Mouse (Mus musculus): ENCODE results near the gene 9330159F19Rik.

Gene 9330159F19Rik

GRCm38 (mm10) chr10:29211453-29211852, at the start of gene 9330159F19Rik:
TSS of gene 9330159F19Rik (plus strand) at chr10:29211606.
- DNase-seq (ENCODE audit: low spot score in 2 of 2), result peak in 1 of 2 experiments; percentile 56

GRCm38 (mm10) chr10:29161664-29162063, 49.7 kb upstream of the 9330159F19Rik start:
- DNase-seq (ENCODE audit: low spot score in 2 of 2), result no peak

DNA sequence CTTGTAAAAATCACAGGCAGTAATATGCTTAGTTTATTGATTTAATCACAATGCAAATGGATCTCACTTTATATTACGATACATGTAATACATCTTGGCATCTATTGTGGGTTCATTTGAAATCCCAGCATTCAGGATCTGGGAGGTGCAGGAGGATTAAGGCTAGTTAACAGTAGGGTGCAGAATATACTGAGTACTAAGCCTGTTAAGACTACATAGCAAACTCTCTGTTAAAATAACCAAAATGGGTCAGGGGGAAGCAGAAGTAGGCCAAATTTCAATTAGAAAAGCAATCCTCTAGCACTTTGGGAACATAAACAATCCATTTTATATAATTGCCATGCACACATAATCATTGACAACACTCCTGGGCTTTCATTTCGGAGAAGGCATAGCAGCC, 37.6 kb upstream of the 9330159F19Rik start:
- no peak for DNase-seq (ENCODE audit: low spot score in 2 of 2)

DNA sequence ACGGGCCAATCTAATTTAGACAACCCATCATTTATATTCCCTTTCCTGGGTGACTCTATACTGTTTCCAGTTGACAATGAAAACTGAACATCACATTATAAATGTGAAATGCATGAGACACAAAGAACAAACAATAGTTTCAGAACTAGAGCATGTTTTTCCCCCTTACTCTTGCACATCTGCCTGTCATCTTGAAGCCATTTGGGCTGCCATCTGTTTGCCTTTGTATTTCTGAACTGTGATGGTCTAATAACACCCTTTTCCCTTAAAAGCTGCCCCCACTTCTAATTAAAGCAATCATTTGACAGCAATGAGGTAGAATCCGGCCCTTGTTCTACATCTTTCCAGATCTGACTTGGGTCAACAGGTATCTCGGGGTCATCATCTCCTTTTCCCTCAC, 35.8 kb upstream of the 9330159F19Rik start:
- DNase-seq (ENCODE audit: low spot score in 2 of 2), result no peak

- DNase-seq (ENCODE audit: low spot score in 2 of 2), result peak in 1 of 2 experiments; percentile 60
Observed at GRCm38 (mm10) chr10:29176881-29177280, 34.5 kb upstream of the 9330159F19Rik start.

DNA sequence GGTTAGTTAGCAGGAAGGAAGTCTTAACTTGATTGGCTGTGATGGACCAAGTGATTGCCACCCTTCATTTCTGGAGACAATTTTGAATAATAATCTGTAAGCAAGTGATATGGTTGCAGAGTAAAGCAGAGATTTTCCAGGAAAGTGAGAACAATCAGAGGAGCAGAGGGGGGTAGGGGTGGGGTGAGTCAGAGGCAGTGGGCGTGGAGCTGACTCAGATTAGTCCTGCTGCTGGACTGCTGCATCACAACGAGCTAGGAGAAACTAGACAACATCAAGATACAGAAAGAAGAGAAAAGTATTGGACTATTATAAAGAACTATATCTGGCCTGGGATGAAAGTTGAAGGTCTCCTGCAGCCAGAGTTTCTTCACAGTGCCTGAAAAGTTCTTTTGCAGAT, 33.4 kb upstream of the 9330159F19Rik start:
- DNase-seq (ENCODE audit: low spot score in 2 of 2), result peak in 1 of 2 experiments; percentile 67

- DNase-seq (ENCODE audit: low spot score in 2 of 2), result no peak
Observed at GRCm38 (mm10) chr10:29180210-29180609, 31.2 kb upstream of the 9330159F19Rik start.

DNA sequence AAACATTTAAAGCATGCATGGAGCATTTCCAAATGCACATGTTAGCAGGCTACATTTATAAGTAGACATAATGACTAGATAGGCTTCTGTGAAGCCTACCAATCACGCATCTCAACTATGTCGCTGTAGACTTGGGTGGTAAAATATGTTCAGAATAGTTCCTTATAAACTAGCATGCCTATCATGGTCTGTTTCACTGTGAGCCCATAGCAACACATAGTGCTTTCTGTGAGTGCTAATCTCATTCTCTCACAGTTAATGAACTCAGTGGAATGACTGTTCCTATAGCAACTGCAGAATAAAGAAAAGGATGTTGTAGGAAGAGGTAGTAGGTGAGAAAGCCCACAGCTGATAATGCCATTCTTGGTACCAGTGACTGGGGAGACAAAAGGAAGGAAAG, 30.4 kb upstream of the 9330159F19Rik start:
- DNase-seq (ENCODE audit: low spot score in 2 of 2), result no peak

DNA sequence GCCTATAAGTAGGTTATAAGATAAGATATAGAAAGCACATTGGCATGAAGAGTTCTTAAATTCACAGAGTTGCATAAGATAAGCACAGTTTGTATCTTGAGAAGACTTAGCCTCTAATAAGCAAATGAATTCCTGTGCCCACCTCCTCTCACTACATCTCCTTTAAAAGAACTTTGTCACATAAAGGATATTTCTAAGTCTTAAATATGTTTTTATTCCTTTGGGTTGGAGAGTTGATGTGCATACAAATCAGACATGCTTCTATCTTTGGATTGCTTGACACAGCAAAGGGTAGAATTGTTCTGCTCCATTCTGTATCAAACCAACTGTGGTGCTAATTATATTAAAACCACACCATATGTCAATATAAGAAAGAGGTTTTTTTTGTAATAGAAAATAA, 17.6 kb upstream of the 9330159F19Rik start:
- DNase-seq (ENCODE audit: low spot score in 2 of 2), result no peak

- DNase-seq (ENCODE audit: low spot score in 2 of 2), result no peak
Observed at GRCm38 (mm10) chr10:29196811-29197210, 14.6 kb upstream of the 9330159F19Rik start.

DNA sequence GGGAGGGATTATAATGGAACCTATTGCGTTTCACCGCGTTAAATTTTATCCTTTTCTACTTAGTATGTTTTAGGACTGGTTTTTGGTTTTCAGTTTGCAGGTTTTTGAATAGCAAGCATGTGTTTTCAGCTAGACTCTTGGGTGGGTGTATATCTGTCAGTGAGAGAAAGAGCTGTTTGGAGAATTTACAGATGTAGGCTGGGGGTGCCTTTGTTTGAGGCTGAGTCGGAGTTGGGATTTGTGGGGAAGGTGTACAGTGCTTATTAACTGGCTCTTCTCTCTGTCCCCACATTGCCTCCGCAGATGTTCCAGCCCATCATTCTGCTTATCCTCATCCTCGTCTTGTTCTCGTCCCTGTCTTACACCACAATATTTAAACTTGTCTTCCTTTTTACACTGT, 12.8 kb upstream of the 9330159F19Rik start, which contains the start of gene Gm49353:
Gene Gm49353, plus strand, starts transcription at position 313 of the 400 bp plus-strand sequence.
- DNase-seq (ENCODE audit: low spot score in 2 of 2), result no peak

DNA sequence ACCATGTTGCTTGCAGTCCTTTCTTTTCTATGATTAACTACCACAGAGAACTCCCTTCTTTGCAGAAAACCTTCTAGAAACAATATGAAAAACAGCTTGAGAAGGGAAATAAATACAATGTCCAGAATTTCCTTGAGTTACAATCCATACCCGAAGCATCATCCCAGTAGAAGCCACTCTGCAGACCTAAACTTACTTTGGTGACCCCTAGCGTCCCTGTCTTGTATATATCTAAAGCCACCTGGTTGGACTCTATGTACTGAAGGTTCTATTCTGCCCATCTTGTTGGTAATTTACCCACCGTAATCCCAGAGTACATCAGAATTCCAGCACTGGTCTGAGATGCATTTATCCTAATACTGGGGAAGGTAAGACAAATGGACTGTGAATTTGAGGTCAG, 11.6 kb upstream of the 9330159F19Rik start:
- no peak for DNase-seq (ENCODE audit: low spot score in 2 of 2)

DNA sequence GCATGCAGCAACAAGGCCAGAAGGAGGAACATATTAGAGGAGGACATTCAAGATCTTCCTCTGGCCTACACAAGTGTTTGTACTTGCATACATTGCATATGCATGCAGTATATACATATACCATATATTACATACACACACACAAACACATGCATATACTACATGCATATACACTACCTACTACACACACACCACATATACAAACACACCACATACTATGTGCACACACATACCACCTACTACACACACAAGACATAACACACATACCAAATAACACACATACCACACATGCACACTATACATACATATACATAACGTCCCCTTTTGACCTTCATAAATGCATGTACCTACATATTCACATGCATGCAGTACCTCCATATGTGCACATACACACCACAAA, 10.8 kb upstream of the 9330159F19Rik start:
- DNase-seq (ENCODE audit: low spot score in 2 of 2), result no peak

- DNase-seq (ENCODE audit: low spot score in 2 of 2), result peak in 1 of 2 experiments; percentile 52
Observed at GRCm38 (mm10) chr10:29206730-29207129, 4.7 kb upstream of the 9330159F19Rik start.

DNA sequence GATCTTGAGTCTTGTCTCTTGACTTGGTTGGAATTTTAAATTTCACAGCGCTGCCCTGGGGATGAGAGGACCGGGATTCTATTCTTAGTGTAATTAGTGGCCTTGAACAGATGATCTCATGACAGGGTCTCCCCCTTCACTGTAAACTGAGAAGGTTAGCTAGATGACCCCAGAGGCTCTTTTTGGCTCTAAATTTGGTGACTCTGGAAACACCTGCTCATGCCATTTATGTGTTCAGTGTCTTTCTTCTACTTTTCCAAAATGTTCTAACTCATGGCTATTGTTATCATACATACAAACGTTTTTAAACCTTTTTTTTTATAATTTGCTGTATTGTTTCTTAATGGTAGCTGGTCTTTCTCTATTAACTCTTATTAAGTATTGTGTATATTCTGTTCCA, 2.7 kb upstream of the 9330159F19Rik start:
- no peak for DNase-seq (ENCODE audit: low spot score in 2 of 2)

GRCm38 (mm10) chr10:29213534-29214100, 2.2 kb downstream of the 9330159F19Rik start:
- peak; percentile 45 to 58 for DNase-seq (ENCODE audit: low spot score in 2 of 2)

GRCm38 (mm10) chr10:29216957-29217356, 5.6 kb downstream of the 9330159F19Rik start:
- no peak for DNase-seq (ENCODE audit: low spot score in 2 of 2)

- DNase-seq (ENCODE audit: low spot score in 2 of 2), result no peak
Observed at GRCm38 (mm10) chr10:29217451-29217850, 6.0 kb downstream of the 9330159F19Rik start.

DNA sequence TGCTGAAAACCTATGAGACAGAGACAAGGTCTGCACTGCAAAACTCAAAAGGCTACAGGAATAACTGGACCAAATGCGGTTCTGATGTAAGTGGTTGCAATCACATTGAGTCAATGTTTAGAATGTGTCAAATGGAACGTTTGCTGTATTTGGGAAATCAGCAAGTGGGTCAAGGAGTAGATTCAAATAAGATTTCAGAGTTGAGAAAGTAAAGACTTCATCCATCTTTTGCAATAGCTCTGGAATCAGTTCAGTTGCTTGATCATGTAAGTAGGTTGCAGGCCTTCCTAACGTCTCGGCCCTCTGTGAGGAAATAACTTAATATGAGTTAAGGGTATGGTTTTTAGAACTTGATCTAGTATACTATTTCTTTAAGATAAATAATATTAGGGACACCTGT, 13.9 kb downstream of the 9330159F19Rik start:
- DNase-seq (ENCODE audit: low spot score in 2 of 2), result no peak

DNA sequence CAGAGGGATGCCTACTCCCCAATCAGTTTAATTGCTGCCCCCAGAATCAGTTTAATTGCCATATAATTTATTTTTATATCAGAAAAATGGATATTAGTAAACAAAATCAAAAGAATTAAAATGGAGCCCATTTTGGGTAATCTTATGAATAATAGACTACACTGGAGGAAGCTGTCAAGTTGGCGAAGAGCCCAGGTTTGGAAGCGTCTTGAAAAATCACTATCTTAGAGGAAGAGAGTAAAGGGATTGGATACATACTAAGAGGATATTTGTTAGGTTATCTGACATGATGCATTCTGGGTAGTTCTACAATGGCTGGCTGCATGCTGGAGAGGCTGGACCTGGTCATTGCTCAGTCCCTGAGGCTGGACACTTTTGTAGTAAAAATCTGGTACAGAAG, 19.8 kb downstream of the 9330159F19Rik start:
- no peak for DNase-seq (ENCODE audit: low spot score in 2 of 2)

Data from left cerebral cortex, adult 9 months (tissue).